Mouse (Mus musculus) cerebellum, adult 8-10 months (tissue): ENCODE measurements at regions not wholly inside any gene's neighbourhood (a gene's known extent, or its start where the extent isn't known, plus 50 kb on each side); places are given as distances from the start of the nearest gene placed in this dataset.

Experiments used
- DNase-seq: peaks from one replicate; pipeline ENCODE4 v3.0.0; 2022

DNA sequence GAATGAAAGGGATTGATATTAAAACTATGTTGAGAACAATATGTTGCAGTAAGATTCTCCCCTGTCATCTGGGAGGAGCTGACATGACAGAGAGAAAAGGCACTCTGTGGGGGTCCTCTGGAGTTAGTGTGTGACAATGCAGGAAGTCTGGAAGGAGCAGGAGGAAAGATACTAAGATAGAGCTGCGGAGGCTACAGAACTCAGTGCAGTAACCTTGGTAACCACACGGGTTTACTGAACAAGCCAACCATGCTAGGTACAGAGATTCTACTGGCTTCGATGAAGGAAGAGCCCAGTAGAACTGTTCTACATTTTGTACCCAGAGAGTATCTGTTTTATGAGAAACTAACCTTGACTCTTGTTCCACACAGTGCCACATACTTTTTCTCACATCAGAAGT lies 231.8 kb downstream of the Ndfip2 start:
- DNase-seq: no peak

DNA sequence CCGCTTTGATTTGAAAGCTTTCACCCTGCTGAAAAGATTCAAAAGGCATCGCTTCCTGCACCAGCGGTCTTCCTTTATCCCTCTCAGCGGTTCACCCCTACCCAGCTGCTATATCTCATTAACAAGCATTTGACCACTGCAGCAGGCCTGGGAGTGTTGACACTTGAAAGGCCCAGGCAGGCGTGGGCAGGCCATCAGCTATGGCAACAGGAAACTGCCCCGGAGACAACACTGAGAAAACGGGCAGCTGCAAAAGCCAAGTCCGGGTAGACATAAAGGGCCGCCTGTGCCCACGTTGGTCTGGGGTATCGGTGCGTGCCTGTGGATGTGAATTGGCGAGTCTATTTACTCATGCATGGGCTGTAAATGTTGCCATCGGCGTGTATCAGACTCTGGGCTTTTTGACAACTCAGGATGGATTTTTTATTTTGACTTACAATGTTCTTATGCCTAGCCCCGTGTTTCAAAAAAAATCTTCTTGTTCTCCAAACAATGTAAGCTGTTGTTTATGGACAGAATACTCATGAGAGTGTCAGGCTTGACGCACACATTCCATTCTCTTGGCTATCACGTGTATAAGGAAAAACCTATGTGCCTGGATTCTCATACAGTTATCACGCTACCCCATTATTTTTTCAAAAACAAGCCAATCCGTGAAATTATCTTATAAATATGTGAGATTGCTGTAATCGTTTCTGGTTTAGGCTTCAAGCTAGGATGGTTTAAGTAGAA lies 225.1 kb downstream of the Ndfip2 start:
- peak; percentile 8 for DNase-seq

DNA sequence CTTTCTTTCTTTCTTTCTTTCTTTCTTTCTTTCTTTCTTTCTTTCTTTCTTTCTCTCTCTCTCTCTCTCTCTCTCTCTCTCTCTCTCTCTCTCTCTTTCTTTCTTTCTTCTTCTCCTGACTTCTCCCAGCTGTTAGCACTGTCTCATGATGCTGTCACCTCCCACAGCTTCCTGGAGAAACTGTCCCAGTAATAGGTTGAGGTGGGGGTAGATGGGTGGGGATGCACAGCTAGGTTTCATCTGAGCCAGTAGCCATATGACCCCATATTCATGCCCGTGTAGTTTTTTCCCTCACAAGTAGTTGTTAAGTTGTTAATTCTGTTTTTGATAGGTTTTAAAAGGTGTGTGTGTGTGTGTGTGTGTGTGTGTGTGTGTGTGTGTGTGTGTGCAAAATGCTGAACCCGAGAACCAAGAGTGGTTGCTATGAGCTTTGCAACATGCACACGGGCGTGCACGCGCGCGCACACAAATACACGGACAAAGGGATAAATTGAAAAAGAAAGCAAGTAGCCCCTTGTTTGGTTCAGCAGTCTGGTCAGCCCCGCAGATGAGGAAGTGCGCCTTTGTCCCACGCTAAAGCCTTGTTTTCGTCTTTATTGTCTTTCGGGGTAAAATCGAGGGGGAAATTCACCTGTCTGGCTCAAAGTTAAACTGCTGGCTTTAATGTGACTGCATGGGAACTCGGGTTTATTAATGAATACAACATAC lies 224.4 kb downstream of the Ndfip2 start:
- DNase-seq: no peak

DNA sequence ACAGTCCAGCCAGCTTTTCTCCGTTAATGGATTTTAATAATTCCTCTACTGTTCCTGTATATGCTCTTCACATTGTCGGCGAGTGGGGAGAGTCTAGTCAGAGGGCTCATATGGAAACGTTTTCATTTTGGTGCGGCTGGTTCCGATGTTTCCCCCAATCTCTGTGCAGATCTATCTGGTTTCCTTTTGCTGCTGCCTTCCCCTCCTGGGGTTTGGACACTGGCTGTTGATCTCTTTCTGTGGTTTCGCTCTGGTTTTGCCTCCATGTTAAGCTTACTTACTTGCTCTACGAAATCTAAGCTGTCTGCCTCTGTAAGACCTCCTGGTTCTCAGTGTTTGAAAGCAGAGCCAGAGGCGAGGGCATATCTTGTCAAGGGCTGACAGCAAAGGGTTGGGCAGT lies 221.7 kb downstream of the Ndfip2 start:
- no peak for DNase-seq

DNA sequence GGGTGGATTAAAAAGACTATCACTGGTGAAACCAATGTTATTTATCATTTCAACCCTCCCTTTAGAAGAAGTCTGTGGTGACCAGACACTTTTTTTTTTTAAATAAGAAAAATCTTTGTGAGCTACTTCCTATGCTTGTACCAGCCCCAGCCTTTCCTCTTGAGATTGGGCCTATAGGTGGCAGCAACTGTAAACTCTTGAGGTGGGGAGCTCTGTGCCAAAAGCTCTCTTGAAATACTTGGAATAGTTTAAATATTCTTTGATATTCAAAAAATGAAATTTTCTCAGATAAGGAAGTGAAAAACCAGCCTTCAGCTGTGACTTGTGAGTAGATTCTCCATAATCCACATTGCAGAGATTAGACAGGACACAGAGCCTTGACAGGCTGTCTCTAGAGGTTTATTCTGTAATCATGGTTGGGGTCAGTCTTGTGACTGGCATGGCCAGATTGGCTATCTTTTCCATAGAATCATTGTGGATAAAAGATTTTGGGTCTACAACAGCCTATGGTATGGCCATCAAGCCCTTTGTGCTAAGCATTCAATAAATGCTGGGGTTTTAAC lies 216.7 kb downstream of the Ndfip2 start:
- DNase-seq: peak; percentile 29

DNA sequence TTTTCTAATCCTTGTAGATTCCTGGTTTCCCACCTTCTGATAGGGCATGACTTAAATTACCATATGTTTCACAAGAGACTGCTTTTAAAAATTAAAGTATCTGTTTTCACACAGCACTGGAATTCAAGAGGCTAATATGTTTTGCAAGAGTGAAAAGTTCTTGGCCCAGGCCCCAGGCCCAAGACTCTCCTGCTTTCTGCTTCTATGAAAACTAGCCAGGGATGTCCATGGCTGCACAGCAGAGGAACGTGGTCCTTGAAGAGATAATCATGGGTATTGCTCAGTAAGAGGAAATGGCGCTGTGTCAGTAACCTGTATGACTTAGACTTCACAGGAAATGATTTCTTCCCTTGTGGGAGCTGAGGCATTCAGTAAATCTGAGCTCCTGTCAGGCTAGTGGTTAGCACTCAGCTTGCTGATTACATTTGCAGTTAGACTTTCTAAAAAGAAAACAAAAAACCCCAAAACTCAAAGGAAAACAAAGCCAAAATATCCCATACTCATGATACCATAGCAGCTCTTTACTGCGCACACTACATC lies 190.6 kb downstream of the Ndfip2 start:
- DNase-seq: no peak

DNA sequence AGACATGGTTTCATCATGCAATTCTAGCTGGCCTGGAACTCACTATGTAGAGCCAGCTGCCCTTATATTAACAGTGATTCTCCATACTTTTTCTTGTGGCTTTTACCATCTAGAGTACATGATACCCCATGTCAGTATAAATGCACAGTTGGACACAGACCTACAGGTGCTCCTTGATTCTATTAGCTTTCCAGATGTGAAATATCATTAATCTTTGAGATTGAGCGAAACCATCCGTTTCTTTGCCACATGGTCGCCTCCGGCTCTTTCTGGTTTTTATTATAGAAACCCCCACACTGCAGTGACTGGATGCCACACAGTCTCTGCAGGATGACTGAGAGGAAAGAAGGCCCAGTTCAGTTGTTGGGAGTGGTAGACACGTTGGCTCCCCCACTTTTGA lies 188.7 kb downstream of the Ndfip2 start:
- no peak for DNase-seq

DNA sequence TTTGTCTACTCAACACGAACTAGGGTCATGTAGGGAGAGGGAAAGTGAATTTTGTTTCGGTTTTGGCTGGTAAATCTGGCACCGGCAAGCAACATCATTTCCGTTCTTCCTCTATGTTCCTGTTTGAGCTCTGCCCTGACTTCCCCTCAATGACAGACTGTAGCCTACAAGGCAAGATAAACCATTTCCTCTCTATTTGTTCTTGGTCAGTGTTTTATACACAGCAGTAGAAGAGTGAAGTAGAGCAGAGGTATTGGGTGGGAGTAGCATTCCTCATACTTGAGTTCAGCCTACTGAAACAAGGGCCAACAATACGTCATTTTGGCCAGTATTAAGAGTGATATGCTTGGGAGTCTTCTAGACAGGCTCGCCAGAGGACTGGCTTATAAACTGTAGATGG lies 177.0 kb downstream of the Ndfip2 start:
- DNase-seq: no peak

DNA sequence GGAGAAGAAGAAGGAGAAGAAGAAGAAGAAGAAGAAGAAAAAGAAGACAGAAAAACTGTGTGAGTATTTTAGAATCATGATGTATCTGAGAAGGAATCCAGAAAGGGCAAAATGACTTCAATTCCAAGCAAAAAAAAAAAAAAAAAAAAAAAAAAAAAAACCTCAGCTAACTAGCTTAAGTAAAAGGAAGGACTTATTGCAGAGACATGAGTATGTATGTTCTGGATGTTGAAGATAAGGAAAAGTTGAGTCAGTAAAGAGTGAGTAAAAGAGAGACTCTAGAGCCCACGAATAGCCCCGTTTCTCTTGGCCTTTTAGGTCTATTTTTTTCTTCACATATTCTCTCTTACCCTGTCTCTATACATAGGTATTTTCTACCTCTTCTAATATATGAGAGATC lies 175.1 kb downstream of the Ndfip2 start:
- DNase-seq: no peak

DNA sequence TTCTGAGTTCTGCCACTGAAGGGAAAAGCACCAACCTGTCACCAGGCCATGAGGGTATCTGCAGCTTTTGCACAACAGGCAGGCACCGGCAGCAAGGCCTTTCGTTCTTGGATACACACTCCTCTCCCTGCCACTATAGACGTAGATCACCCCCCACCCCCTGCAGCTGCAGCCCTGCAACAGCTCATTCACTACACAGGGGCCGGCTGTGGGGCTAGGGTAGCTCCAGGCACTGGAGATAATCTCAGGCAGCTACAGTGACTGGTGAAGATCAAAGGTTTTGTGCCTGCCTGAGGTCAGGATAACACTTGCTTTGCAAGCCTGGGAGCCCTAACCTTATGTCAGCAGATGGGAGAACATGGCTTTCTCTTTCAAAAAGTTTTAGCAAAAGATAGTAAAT lies 174.3 kb downstream of the Ndfip2 start:
- DNase-seq: no peak

DNA sequence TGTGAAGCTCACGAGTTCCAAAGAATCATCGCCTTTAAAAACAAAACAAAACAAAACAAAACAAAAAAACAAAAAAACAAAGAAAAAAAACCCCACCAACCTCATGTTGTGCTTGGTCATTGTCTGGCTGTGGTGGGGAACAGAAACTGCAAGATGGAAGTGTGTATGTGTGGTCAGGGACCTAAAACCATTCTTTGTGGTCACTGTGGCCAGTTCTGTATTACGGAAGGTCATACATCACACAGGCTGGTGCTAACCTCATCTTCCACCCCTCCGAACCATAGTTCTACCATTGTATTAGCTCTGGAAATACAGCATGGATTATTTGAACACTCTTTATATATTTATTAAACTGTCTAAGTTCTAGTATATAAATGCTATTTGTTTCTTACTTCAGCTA lies 173.2 kb downstream of the Ndfip2 start:
- no peak for DNase-seq

DNA sequence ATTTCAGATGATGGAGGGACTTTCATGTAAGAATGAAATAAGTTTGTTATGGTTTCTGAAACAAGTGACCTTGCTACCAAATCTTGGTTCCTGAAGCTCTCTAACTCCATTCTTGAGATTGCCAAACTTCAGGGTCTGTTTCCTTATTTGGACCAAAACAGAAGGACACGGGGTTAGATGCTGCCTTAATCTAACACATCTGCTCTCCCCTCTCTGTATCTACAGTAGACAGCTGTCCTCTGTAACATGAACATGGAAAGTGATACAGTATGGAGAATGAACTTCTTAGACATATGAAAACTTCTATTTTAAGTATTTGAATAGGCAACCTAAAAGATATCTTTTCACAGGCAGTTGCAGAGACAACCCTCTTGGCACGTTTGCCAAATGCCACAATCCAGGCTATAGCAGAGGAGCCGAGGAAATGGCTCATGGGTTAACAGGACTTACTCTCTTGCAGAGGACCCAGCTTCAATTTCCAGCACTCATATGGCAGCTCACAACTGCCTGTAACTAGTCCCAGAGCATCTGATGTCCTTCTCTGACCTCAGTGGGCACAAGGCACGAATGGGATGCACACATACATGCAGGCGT lies 171.4 kb downstream of the Ndfip2 start:
- no peak for DNase-seq

DNA sequence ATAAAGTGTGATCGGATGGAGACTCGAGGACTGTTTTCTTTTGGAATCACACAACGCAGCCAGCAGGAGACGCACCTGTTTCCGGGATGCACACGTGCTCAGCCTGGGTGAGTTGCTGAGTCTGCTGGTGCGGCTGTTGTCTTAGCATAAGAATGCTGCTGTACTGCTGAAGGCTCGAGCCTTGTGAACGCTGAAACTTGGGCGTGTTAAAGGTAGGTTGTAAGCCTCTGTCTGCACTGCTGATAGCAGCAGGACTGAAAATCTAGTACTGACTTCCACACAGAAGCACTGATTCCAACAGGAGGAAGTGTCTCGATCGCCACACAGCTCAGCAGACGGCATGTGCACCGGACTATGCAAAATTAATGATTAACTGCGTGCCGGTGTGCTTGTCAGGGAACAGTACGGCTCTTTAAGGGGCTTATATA lies 169.1 kb downstream of the Ndfip2 start:
- DNase-seq: no peak

DNA sequence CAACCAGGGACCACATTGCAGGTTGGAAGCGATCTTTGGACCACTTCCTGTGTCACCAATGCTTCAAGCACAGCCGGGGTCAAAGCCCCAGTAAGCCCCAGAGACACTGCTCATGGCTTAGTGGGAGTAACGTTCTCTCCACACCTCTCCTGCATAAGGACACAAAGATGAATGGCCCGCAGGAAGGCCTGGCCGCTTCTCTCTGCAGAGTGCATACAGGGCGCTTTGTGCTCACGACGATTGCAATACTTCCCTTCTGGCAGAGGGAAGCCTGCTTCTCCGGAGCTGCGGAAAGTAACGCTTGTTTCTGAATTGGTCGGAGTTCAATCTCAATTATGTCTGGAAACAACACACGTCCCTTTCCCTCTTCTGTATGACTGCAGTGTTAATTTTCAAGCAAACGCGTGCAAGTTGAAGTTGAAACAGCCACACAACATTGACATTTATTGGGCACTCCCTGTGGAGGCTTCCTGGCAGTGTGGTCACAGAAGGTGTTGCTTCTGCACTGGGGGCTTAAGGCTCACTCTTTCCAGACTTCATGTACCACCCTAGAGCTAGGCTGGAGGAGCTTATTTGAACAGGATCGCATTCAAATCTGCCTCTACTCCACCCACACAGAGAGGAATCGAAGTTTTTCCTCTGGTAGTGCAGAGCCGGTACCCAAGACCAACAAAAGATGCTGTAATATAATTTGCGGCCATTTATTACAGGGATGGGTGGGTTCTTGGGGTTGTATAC lies 168.4 kb downstream of the Ndfip2 start:
- DNase-seq: no peak

DNA sequence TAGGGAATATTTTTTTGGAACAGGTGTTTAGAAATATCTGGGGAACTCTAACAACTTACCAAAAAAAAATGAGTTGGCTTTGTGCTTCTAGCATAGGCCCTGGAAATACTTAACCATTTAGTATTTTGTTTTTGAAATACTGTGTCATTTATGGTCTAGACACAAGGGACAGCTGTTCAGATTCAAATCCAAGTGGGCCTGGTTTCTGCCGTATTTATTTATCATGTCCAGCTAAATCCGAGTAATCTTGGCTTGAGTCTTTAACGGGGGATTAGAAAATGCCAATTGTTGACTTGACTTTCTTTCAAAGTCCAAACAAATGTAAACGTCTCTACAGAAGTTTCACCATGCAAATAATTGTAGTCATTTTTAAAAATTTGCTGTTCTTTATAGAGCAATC lies 159.6 kb downstream of the Ndfip2 start:
- DNase-seq: no peak

DNA sequence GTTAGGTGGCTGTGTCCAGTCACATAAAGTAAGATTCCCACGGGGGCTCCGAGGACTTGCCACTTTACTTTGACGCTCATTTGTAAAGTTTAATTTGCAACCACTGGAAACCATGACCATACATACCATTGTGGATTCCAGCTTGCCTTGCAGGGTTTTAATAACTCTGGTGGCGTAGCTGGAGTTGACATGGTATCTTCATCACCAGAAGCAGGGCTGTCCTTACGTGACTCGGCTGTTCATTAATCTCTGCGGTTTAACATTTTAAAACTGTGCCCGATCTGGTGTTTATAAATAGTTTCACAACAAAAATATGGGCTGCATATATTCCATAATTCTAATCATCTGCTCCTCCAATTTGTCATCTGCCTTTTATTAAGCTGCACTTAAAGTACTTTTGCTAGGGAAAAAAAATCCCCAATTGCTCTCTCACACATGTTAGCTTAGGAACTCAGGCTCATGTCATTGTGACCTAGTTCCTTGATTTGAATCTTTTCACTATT lies 159.1 kb downstream of the Ndfip2 start:
- no peak for DNase-seq

DNA sequence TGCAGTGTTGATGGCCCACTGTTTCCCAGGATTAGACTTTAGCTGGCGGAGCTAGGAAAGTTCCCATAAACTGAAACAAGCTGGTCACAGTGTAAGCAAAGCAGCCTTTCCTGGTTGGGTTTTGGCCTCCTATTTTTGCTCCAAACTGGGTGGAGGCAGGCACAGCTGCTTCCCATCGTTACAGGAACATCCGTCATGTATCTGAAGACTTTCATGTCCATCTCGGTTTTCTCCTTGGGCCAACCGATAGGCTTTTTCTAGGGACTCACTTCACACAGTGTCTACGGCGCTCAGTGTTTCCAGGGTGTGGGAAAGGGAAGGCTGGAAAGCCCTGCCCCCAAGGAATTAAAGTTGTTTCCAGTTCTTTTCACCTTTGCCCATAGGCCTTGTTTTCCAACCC lies 158.6 kb downstream of the Ndfip2 start:
- no peak for DNase-seq

DNA sequence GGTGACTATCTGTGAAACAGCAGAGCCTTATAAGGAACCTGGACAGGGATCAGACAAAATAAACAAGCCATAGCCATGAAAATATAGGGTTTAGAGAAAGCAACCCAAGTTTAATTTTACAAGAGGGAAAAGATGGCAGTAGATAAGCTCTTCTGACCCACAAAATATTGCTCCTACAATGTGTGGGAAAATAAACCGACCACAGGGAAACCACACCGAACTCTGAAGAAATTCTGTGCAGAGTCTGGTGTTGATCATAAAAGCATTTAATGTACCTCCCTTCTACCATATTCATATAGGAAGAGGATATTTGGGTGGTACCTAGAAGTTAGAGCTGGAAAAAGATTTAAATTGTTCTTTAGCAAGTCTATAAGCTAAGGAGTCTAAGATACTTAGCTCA lies 146.3 kb downstream of the Ndfip2 start:
- DNase-seq: no peak

DNA sequence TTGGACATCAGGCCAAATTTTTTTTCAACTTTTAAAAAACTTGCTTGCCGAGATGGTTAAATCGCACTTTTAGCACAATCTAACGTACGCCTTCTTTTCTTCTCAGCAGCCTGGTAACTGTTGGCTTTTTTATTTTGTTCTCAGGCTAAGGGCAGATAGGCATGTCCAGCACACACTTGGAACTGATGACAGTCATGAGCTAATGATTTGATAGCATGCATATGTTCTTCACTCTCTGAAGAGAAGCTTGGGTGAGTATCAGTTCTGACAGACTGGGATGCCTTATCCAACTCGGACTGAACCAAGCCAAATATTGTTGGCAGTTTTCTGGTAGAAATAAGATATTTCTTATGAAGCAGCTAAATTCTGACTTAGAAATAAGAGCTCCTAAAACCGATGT lies 145.9 kb downstream of the Ndfip2 start:
- no peak for DNase-seq

DNA sequence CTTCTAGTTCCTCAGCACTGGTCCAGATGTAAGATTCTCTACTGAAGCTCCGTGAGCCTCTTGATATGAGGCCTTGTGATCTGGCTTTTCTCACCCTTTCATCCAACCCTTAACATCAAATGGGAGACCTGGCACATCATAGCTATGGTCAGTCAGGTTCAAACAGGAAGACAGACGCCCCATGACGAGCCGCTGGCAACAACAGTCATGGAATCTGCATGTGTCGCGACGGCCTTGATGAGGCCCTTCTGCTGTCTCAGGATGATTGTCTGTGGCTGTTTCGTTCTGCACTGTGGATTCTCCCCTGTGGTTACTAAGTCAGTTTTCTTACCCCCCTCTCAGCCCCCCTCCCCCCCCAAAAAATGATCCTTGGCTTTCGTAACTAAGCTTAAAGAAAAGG lies 144.9 kb downstream of the Ndfip2 start:
- DNase-seq: no peak

DNA sequence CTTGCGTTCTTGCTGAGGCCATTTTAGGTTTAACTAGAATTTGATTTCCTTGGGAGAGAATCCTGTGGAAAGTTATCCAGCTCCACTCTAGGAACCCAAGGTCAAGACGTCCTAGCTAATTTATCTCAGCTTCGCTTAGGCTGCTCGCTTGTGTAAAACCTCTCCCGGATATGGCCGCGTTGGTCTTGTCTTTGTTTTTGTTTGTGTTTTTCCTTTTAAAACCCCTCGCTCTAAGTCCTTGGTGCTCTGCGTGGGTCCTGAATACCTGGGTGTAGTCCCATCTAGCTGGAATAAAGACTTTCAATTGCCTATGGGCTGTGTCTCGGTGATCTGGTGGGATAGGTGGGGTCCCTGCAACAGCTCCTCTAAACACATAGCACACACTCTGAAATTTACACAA lies 144.2 kb downstream of the Ndfip2 start:
- DNase-seq: no peak

DNA sequence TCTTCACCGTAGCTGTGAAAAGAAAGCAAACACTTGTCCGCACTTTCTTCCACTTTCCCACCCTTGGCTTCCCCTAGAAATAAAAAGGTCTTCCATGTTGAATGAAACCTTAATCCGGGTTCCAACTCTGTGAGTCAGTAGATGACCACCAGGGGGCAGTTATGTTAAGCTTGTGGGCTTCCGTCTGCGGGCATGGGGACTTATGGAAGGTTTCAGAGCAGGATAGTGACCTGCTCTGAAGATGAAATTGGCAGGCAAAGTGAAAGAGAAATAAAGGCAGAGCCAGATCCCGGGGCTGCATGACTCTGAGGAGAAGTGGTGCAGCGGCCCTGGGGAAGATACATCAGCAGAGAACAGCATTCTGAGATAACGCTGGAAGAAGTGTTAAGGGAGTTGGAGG lies 139.1 kb downstream of the Ndfip2 start:
- DNase-seq: peak; percentile 75
